Mouse (Mus musculus) adrenal gland, postnatal 0 days (tissue): ENCODE data around the gene Mospd2. TPM values are rescaled to one million over a fixed set of nuclear protein-coding genes. Genes with fewer than 3 reads are reported as not detected.

Experiments used
- polyA plus RNA-seq: library from polyadenylated mRNA; unstranded; fragments of >200 nt; fragmentation: Nextera tagmentation; extraction: Ambion mirVana; gene quantifications from 2 replicates; pipeline ENCODE4 v1.2.1, GENCODE M21; 2015

Mospd2 gene
- polyA plus RNA-seq: 14.6 and 18.6 TPM in 2 replicates

DNA sequence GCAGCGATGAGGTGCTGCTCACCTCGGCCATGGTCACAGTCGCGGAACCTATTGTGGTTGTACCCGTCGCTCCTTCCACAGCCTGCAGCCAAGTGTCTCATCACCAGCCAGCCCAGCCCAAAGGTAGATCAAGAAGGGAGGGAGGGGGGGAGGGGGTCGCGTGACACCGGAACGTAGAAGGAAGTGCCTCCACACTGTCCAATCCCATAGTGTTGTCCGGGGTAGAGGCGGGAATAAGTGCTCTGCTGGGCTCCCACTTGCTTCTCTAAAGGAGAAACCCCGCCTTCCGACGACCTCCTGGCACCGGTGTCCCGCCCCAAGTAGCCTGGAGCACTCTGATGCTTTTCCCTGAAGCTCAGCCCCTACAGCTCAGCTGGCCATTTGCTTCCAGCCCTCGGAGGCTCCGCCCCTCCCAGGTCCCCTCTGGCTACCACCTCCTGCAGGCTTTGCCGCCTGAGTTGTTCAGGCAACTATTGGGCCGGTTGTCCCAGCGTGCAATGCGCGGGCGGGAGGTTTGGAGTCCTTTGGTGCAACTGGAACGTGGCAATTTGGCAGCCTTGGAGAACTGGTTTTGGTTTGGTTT lies at the start of gene Mospd2, which contains the start of gene Fancb:
Gene Mospd2 (minus strand): TSS at position 183 of the 583 bp plus-strand sequence.
Gene Fancb (plus strand): TSS at position 400 of the 583 bp plus-strand sequence.

DNA sequence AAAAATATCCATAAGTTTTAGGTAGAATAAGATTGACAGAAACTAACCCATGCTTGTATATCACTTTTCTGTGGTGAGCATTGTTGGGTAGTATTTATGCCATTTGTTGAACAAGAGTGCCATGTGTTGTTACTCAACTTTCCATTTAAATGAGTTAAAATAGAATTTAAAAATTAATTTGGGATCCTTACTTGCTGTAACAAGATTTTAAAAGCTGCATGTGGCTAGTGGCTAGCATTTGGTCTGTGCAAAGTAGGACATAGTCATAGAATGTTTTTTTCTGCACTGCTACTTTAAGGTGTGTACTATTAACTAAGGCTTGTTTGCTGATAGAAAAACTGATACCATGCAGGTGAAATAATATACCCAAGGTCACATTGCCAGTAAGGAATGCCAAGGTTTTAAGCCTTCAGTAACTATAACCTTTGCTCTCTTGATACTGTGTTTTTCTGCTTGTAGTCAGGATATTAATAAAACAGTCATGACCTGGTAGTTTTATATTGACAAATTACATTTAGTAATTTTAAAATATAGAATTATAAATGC lies 24.7 kb upstream of the Mospd2 start, which contains the start of gene Gm17604:
Gene Gm17604 (minus strand): TSS at position 51 of the 546 bp plus-strand sequence.

Other genes with a start within 250 kb of the Mospd2 start
- 2.0 and 2.2 TPM in 2 replicates for gene Fancb, start 217 bp upstream of the Mospd2 start, polyA plus RNA-seq
- not detected in 2 replicates for gene Gm17604, start 24.5 kb upstream of the Mospd2 start, polyA plus RNA-seq